In genomic region chr10:66968541-66968940, GRCm38 (mm10) we compare ENCODE assay signal across 10 mouse cellular contexts.
A peak's percentile ranks its signal among the peaks of the same experiment; 100 is the strongest.
DNase-seq lines count a peak whose midpoint lies in the region; ATAC-seq lines count a peak whose summit lies in the region.
"Had no signal": no experiment of that assay in that cellular context is flagged by ENCODE, and none has a peak within 500 bp of the region (broad histone marks: within the 10 kb centered on the region; RNA-seq: fewer than 3 reads in every experiment).

No protein-coding gene starts in this region.

- no peak for ATAC-seq in limb, embryonic 11.5 days (ENCODE audit: insufficient number of reproducible peaks, low FRiP score, low TSS enrichment, low read depth)
- ATAC-seq in hindbrain, embryonic 14.5 days (ENCODE audit: low FRiP score): peak; percentile 27; the same call in 1 of the 2 replicates
- no peak for ATAC-seq in CD4-positive, CD25-positive, alpha-beta regulatory T cell, adult 4 months
- ATAC-seq in activated CD4-positive, CD25-positive, alpha-beta regulatory T cell, adult 4 months: no peak

- H3K36me3 ChIP-seq in limb, embryonic 11.5 days (ENCODE audit: control insufficient read depth, insufficient read depth, low read length): no peaks in the 10 kb centered on the region
- H3K36me3 ChIP-seq in limb, embryonic 10.5 days: no peaks in the 10 kb centered on the region
- no peaks in the 10 kb centered on the region for H3K36me3 ChIP-seq in hindbrain, embryonic 14.5 days (replicated peaks; ENCODE audit: control insufficient read depth, insufficient read depth)

- no peak overlapping the region for H3K4me2 ChIP-seq in limb, embryonic 11.5 days (ENCODE audit: low read depth, severe bottlenecking)
- no peak overlapping the region for H3K4me2 ChIP-seq in hindbrain, embryonic 14.5 days (replicated peaks)

- H3K27me3 ChIP-seq in limb, embryonic 11.5 days (ENCODE audit: control insufficient read depth, insufficient read depth, low read length): no peaks in the 10 kb centered on the region
- no peaks in the 10 kb centered on the region for H3K27me3 ChIP-seq in limb, embryonic 10.5 days (ENCODE audit: low read depth, poor library complexity, severe bottlenecking)
- no peaks in the 10 kb centered on the region for H3K27me3 ChIP-seq in hindbrain, embryonic 14.5 days (ENCODE audit: control insufficient read depth, insufficient read depth, low read length)

- DNase-seq in limb, embryonic 11.5 days (ENCODE audit: low spot score): peak; percentile 37
- no peak for DNase-seq in limb, embryonic 10.5 days (ENCODE audit: low spot score)
- peak; percentile 100 for DNase-seq in R1 (ENCODE audit: low read depth, low spot score)
- DNase-seq in hindbrain, embryonic 14.5 days (ENCODE audit: low spot score): no peak
- DNase-seq in kidney, postnatal 4 days: peak; percentile 70 to 82
- no peak for DNase-seq in left cerebral cortex, postnatal 14 days (ENCODE audit: low spot score in 2 of 2)
- DNase-seq: cerebellum, adult 9-10 months; thymus, postnatal 25 days had no signal

- no peak overlapping the region for H3K27ac ChIP-seq in limb, embryonic 11.5 days (replicated peaks; ENCODE audit: low read depth, low read length)
- H3K27ac ChIP-seq in limb, embryonic 10.5 days: no peak overlapping the region
- H3K27ac ChIP-seq in hindbrain, embryonic 14.5 days: no peak overlapping the region

- H3K4me3 ChIP-seq in limb, embryonic 11.5 days (ENCODE audit: low read depth, low read length): no peak overlapping the region
- H3K4me3 ChIP-seq in limb, embryonic 10.5 days: no peak overlapping the region
- H3K4me3 ChIP-seq in hindbrain, embryonic 14.5 days (replicated peaks; ENCODE audit: low read length): no peak overlapping the region

- intact Hi-C loops in left cerebral cortex, postnatal 14 days (cut with DNase I): no loop called here

- WGBS in limb, embryonic 11.5 days: 46% methylated on average over 4 of the region's 4 CpGs
- 53% methylated on average over 4 of the region's 4 CpGs for WGBS in limb, embryonic 10.5 days
- 19% methylated on average over 4 of the region's 4 CpGs for WGBS in hindbrain, embryonic 14.5 days

- no peaks in the 10 kb centered on the region for H3K9me3 ChIP-seq in limb, embryonic 11.5 days (ENCODE audit: control insufficient read depth, low read length)
- no peaks in the 10 kb centered on the region for H3K9me3 ChIP-seq in limb, embryonic 10.5 days (replicated peaks)
- no peaks in the 10 kb centered on the region for H3K9me3 ChIP-seq in hindbrain, embryonic 14.5 days (ENCODE audit: control insufficient read depth, low read length)

- no peaks in the 10 kb centered on the region; the same call in 1 of the 2 replicates for H3K4me1 ChIP-seq in limb, embryonic 11.5 days (ENCODE audit: control insufficient read depth, insufficient read depth, low read length)
- peaks cover 34% of the 10 kb centered on the region for H3K4me1 ChIP-seq in limb, embryonic 10.5 days
- no peaks in the 10 kb centered on the region for H3K4me1 ChIP-seq in hindbrain, embryonic 14.5 days (replicated peaks; ENCODE audit: control insufficient read depth, insufficient read depth, low read length)

- H3K9ac ChIP-seq in limb, embryonic 11.5 days (ENCODE audit: low read length): no peak overlapping the region
- no peak overlapping the region for H3K9ac ChIP-seq in hindbrain, embryonic 14.5 days

Comparison
In these comparisons a context has a peak if more than half of its experiments do, and no peak if none do; other contexts are left out.
1. DNase-seq: peak in limb, embryonic 11.5 days (single experiment), R1 (single experiment) and kidney, postnatal 4 days (2 of 2); none in limb, embryonic 10.5 days (single experiment), hindbrain, embryonic 14.5 days (single experiment) and left cerebral cortex, postnatal 14 days (0 of 2).